Mouse (Mus musculus): ENCODE data around the gene Med4.

DNA sequence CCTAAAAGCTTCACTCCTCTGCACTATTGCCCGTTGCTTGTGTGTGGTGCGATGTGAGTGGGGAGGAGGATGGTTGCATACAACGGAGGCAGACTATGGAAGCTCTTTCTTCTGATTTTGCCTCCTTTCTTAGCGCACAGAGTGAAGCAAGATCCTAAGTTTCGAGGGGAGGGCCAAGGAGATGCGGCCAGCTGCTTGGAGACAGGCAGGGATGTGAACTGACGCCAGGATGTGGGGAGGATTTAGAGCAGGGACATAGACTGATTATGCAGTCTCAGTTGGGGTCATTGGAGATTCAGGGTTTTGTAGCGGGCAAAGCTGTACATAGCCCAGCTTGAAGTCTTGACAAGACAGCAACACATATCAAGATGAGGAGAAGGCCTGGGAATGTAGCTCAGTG lies 3.5 kb upstream of the Med4 start:
- no peak for TF ChIP-seq CTCF (IDR thresholded peaks at IDR 0.05; ENCODE audit: borderline replicate concordance, control insufficient read depth, extremely low read depth, insufficient read depth, low read length, poor library complexity)
- no peak for TF ChIP-seq POLR2A (IDR thresholded peaks at IDR 0.05; ENCODE audit: control insufficient read depth, extremely low read depth, insufficient read depth, low read length, poor library complexity)
